Mouse (Mus musculus): ENCODE data around the gene Cnr1.

GRCm38 (mm10) chr4:33970726-33971125 is 46.3 kb downstream of the Cnr1 start:
- TF ChIP-seq ZNF384 (IDR thresholded peaks at IDR 0.05; ENCODE audit: low read depth, low read length) (no peak), ZC3H11A (IDR thresholded peaks at IDR 0.05; ENCODE audit: borderline replicate concordance, low read depth, low read length) (no peak), MAFK (IDR thresholded peaks at IDR 0.05; ENCODE audit: insufficient read depth, low read depth, low read length) (no peak)
